ENCODE assay signal across 21 mouse cellular contexts in the genomic region with DNA sequence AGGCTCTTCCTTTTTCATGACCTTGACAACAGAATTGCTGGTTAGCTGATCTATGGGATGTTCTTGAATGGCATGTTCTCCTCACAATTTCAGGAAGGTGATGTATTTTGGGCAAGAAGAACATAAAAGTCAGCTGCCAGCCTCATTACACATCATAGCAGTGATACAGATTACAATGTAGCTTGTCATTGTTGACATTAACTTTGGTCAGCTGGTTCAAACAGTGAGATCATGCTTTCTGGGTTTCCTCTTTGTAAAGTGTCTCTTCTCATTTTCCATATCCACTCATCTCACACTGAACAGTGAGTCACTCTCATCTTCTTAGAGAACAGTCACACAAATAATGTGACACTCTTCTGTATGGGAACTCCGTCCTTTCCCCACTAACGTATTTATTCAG. TPM values are rescaled to one million over a fixed set of nuclear protein-coding genes. Genes with fewer than 3 reads are reported as not detected.
"Had no signal": no experiment of that assay in that cellular context is flagged by ENCODE, and none has a peak within 500 bp of the region (broad histone marks: within the 10 kb centered on the region; RNA-seq: fewer than 3 reads in every experiment).

No protein-coding gene starts in this region.

- H3K36me3 ChIP-seq: limb, embryonic 13.5 days; midbrain, embryonic 13.5 days; neural tube, embryonic 15.5 days had no signal

- H3K9ac ChIP-seq: limb, embryonic 13.5 days; liver, embryonic 14.5 days; midbrain, embryonic 13.5 days; neural tube, embryonic 15.5 days had no signal

- H3K9me3 ChIP-seq: limb, embryonic 13.5 days; midbrain, embryonic 13.5 days; neural tube, embryonic 15.5 days had no signal

- H3K4me1 ChIP-seq: midbrain, embryonic 13.5 days; neural tube, embryonic 15.5 days had no signal

- H3K4me3 ChIP-seq: layer of hippocampus, adult 2 months; limb, embryonic 13.5 days; midbrain, embryonic 13.5 days; neural tube, embryonic 15.5 days had no signal

- H3K27me3 ChIP-seq: limb, embryonic 13.5 days; midbrain, embryonic 13.5 days; neural tube, embryonic 15.5 days had no signal

- ATAC-seq: midbrain, embryonic 13.5 days had no signal

- H3K27ac ChIP-seq: layer of hippocampus, adult 2 months; limb, embryonic 13.5 days; liver, embryonic 14.5 days; midbrain, embryonic 13.5 days; neural tube, embryonic 15.5 days had no signal

- DNase-seq: kidney, adult 11 months; kidney, adult 9 months; kidney, postnatal 10 days; kidney, postnatal 4 days; left cerebral cortex, postnatal 4 days; lung, adult 18-20 months; lung, postnatal 14 days; thymus, adult 18-20 months; thymus, postnatal 14 days had no signal

- H3K4me2 ChIP-seq: limb, embryonic 13.5 days; midbrain, embryonic 13.5 days; neural tube, embryonic 15.5 days had no signal

RNA-seq across cellular contexts. Expression of a gene that starts 4.9 kb away (rescaled TPM):
- total RNA-seq: layer of hippocampus, adult 2 months; layer of hippocampus, postnatal 14 days; left cerebral cortex, adult 18-20 months; left cerebral cortex, postnatal 10 days; left cerebral cortex, postnatal 4 days; liver, adult 2 months; megakaryocyte progenitor cell, adult 5-6 weeks; midbrain, postnatal 0 days had no signal
- polyA plus RNA-seq: liver, adult 2 months; liver, embryonic 14.5 days; midbrain, embryonic 13.5 days; midbrain, postnatal 0 days; neural tube, embryonic 11.5 days; neural tube, embryonic 15.5 days had no signal
